Mouse (Mus musculus): Measurements from ENCODE around the gene Alg5.

DNA sequence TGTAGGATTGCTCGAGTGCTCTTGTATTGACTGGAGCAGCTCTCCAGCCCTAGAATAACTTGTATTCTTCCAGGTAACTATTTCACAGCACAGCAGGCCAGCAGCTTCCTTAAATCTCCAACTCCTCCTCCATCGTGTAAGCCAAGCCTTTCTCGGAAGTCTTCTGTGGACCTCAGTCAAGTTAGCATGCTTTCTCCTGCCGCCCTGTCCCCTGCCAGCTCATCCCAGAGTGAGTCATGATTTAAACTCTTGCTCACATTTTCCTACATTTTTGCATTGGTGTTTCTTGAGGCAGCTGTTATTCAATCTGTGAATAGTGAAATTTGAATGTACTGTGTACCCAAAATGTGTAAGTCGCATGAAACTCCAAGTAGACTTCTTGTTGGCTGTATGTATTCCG, 19.9 kb upstream of the Alg5 start:
- TF ChIP-seq TCF3 (IDR thresholded peaks at IDR 0.05; ENCODE audit: insufficient read length, low read depth): no peak
- no peak for TF ChIP-seq POLR2A (IDR thresholded peaks at IDR 0.05; ENCODE audit: insufficient read length, low read depth)
- TF ChIP-seq USF1 (IDR thresholded peaks at IDR 0.05; ENCODE audit: low read depth): no peak
- TF ChIP-seq SRF (IDR thresholded peaks at IDR 0.05; ENCODE audit: control insufficient read depth, insufficient read length, low read depth): no peak
- no peak for TF ChIP-seq MAX (IDR thresholded peaks at IDR 0.05; ENCODE audit: low read depth)
- no peak for TF ChIP-seq TCF12 (IDR thresholded peaks at IDR 0.05; ENCODE audit: insufficient read depth, poor library complexity, severe bottlenecking)

Data from myocyte (in vitro differentiated cells).